Mouse (Mus musculus) lung, embryonic 16.5 days (tissue): ENCODE measurements at regions not wholly inside any gene's neighbourhood (a gene's known extent, or its start where the extent isn't known, plus 50 kb on each side); places are given as distances from the start of the nearest gene placed in this dataset.

Experiments used
- ATAC-seq: fragments of 200-750 bp; cut with Nextera tagmentation; 2 replicates; pipeline ENCODE4 v1.8.0; 2017; ENCODE audit warnings: low read depth, mild to moderate bottlenecking, moderate library complexity
- H3K27ac ChIP-seq: fragments of 300-500 bp; sonication (generic); 2 replicates; pipeline ENCODE4 v1.5.1; 2014; ENCODE audit warnings: mild to moderate bottlenecking, control low read depth, low read length
- H3K27me3 ChIP-seq: fragments of 300-500 bp; sonication (generic); 2 replicates; pipeline ENCODE4 v1.6.1; 2014; ENCODE audit warnings: low read depth, low read length, mixed read lengths; ENCODE audit not compliant: control insufficient read depth, insufficient read depth
- H3K36me3 ChIP-seq: fragments of 300-500 bp; sonication (generic); 2 replicates; pipeline ENCODE4 v1.6.1; 2014; ENCODE audit warnings: low read length; ENCODE audit not compliant: control insufficient read depth, insufficient read depth
- H3K4me1 ChIP-seq: fragments of 300-500 bp; sonication (generic); replicated peaks from 2 replicates; pipeline ENCODE4 v1.6.1; 2014; ENCODE audit warnings: low read length, mixed read lengths; ENCODE audit not compliant: control insufficient read depth, insufficient read depth
- H3K4me2 ChIP-seq: fragments of 300-500 bp; sonication (generic); 2 replicates; pipeline ENCODE4 v1.6.1; 2014; ENCODE audit warnings: low read depth, low read length, control low read depth
- H3K4me3 ChIP-seq: fragments of 300-500 bp; sonication (generic); 2 replicates; pipeline ENCODE4 v1.5.1; 2014; ENCODE audit warnings: mild to moderate bottlenecking, low read length, control low read depth
- H3K9ac ChIP-seq: fragments of 300-500 bp; sonication (generic); 2 replicates; pipeline ENCODE4 v1.6.1; 2014; ENCODE audit warnings: low read length, control low read depth
- H3K9me3 ChIP-seq: fragments of 300-500 bp; sonication (generic); 2 replicates; pipeline ENCODE4 v1.6.1; 2016; ENCODE audit warnings: low read length; ENCODE audit not compliant: control insufficient read depth
- WGBS: fragments of 180-500 bp; shearing (Covaris S2); extraction: QIAGEN DNeasy Blood & Tissue Kit; methylation state at CpG from one replicate; pipeline ENCODE4 v1.1.7; 2014; 5-methylcytosine and 5-hydroxymethylcytosine counted together

DNA sequence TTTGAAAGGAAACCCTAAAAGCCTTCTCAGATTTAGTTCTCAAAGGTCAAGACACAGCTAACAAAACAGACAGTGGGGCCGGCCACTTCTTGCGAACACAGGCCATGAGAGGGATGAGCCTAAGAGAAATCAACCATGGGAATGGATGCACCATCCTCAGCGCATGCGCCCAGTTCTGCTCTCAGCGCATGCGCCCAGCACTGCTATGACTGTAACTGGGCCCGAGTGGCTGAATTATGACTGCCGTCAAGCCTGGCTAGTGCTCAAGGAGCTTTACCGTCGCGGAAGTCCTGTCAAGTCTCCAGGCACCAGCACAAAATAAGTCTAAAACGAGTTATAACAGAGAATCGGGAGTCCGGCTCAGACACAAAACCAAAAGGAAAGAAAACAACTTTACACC is 870.6 kb downstream of the Zfp704 start:
- Histone ChIP-seq H3K9me3 (no peaks in the 10 kb centered on the region), H3K4me2 (no peak overlapping the region), H3K36me3 (no peaks in the 10 kb centered on the region), H3K27ac (no peak overlapping the region), H3K4me1 (peaks cover 9% of the 10 kb centered on the region), H3K9ac (no peak overlapping the region), H3K27me3 (no peaks in the 10 kb centered on the region), H3K4me3 (no peak overlapping the region)
- no peak for ATAC-seq
- WGBS = 76% methylated on average over 14 of the region's 14 CpGs

DNA sequence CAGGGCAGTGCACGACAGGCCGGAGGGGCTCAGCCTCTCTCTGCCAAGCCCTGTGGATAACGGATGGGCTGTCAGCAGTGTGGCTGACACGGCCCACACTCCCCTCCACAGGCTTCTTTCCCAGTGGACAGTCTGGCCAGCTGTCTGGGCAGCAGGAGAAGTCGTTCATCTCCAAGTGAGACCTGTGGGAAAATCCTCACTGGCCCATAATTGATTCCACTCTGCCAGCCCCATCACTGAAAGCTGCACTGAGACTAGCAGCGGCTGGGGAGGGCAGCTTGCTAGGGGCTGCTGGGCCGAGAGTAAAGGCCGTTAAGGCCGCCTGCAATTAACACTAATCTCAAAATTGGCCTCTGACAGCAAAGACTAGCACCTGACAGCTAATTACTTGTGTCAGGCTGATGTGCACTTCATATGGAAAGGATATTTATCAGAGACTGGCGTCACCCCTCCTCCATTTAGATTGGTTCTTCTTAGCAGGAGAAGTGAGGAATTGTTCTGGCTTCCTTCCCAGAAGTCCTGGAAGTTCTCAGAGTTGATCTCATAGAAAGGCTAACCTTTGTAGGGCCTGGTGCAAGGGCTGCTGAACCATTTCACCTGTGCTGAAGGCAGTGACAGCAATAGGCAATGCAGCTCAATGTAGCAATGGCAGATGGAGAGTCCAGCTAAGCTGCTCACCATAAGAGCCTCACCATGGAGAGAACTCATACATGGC is 873.5 kb downstream of the Zfp704 start:
- peak; percentile 96 for ATAC-seq
- WGBS = 26% methylated on average over 10 of the region's 10 CpGs
- Histone ChIP-seq H3K4me1 (peaks cover 9% of the 10 kb centered on the region), H3K9me3 (no peaks in the 10 kb centered on the region), H3K4me3 (no peak overlapping the region), H3K36me3 (no peaks in the 10 kb centered on the region), H3K27ac (no peak overlapping the region), H3K9ac (no peak overlapping the region), H3K27me3 (no peaks in the 10 kb centered on the region), H3K4me2 (no peak overlapping the region)

DNA sequence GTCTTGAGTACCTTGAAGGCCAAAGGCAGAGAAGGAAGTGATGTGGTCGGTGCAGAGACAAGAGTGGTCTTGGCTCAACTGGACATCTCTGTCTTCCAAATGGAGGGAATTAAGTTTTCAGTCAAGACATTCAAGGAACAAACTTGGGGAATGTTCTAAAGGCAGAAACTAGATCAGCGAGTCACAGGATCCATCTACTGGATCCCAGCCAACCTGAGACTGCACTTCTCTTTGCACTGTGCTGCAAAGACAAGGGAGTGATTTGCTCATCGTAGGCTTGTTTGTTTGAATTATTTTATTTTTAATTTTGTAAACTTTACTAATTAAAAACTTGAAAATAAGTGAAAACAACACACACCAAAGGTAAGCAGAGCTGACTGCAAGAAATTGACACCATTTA is 875.8 kb downstream of the Zfp704 start:
- Histone ChIP-seq H3K4me1 (peaks cover 9% of the 10 kb centered on the region), H3K9ac (no peak overlapping the region), H3K36me3 (no peaks in the 10 kb centered on the region), H3K9me3 (no peaks in the 10 kb centered on the region), H3K4me2 (no peak overlapping the region), H3K27me3 (no peaks in the 10 kb centered on the region), H3K27ac (no peak overlapping the region), H3K4me3 (no peak overlapping the region)
- WGBS = 39% methylated on average over 3 of the region's 3 CpGs
- ATAC-seq = no peak

DNA sequence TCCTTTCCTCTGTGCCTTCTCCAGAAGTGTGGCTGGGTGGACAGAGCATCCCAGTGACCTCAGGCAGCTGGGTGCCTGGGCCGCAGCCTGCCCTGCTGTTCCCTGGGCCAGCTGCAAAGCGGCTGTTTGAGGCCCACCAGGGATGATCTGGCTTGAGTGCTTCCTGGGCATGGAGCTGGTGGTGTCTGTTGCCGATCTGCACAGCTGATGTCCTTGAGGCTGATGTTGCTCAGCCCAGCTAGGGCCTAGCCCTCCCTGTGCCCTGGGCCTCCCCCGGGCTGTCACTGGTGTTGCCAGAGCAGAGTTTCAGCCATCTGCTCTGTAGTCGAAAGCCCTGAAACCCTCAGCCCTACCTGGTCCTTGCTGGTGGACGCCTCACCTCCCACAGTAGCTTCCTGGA is 878.5 kb downstream of the Zfp704 start:
- 71% methylated on average over 6 of the region's 6 CpGs for whole genome bisulfite sequencing
- no peaks in the 10 kb centered on the region for H3K36me3 ChIP-seq
- H3K27ac ChIP-seq = no peak overlapping the region
- no peaks in the 10 kb centered on the region for H3K9me3 ChIP-seq
- no peak overlapping the region for H3K4me3 ChIP-seq
- H3K9ac ChIP-seq = no peak overlapping the region
- no peak for ATAC-seq
- H3K27me3 ChIP-seq = no peaks in the 10 kb centered on the region
- H3K4me1 ChIP-seq = peaks cover 7% of the 10 kb centered on the region
- no peak overlapping the region for H3K4me2 ChIP-seq

- Histone ChIP-seq H3K4me3 (no peak overlapping the region), H3K27me3 (no peaks in the 10 kb centered on the region), H3K27ac (no peak overlapping the region), H3K4me1 (peaks cover 21% of the 10 kb centered on the region), H3K9ac (no peak overlapping the region), H3K9me3 (no peaks in the 10 kb centered on the region), H3K4me2 (no peak overlapping the region), H3K36me3 (no peaks in the 10 kb centered on the region)
- no peak for ATAC-seq
- WGBS = 28% methylated on average over 4 of the region's 4 CpGs
Observed at GRCm38 (mm10) chr3:8721628-8722594, 888.0 kb downstream of the Zfp704 start.

GRCm38 (mm10) chr3:8720586-8721100 is 889.2 kb downstream of the Zfp704 start:
- peaks cover 26% of the 10 kb centered on the region for H3K4me1 ChIP-seq
- no peaks in the 10 kb centered on the region for H3K36me3 ChIP-seq
- H3K27ac ChIP-seq = no peak overlapping the region
- 58% methylated on average over 7 of the region's 7 CpGs for WGBS
- H3K4me3 ChIP-seq = no peak overlapping the region
- H3K27me3 ChIP-seq = no peaks in the 10 kb centered on the region
- no peak overlapping the region for H3K9ac ChIP-seq
- ATAC-seq = no peak
- H3K4me2 ChIP-seq = no peak overlapping the region
- no peaks in the 10 kb centered on the region for H3K9me3 ChIP-seq

GRCm38 (mm10) chr3:8718206-8718605 is 891.7 kb downstream of the Zfp704 start:
- 20% methylated on average over 9 of the region's 9 CpGs for WGBS
- Histone ChIP-seq H3K4me1 (peaks cover 26% of the 10 kb centered on the region), H3K27me3 (no peaks in the 10 kb centered on the region), H3K9ac (no peak overlapping the region), H3K27ac (no peak overlapping the region), H3K36me3 (no peaks in the 10 kb centered on the region), H3K9me3 (no peaks in the 10 kb centered on the region), H3K4me2 (peak overlapping the region; percentile 60), H3K4me3 (no peak overlapping the region)
- no peak for ATAC-seq

- no peaks in the 10 kb centered on the region for H3K27me3 ChIP-seq
- ATAC-seq = peak; percentile 85
- peaks cover 26% of the 10 kb centered on the region for H3K4me1 ChIP-seq
- H3K9me3 ChIP-seq = no peaks in the 10 kb centered on the region
- WGBS = 0% methylated on average over 18 of the region's 18 CpGs
- H3K9ac ChIP-seq = peak overlapping the region; percentile 35
- peak overlapping the region; percentile 60 for H3K4me2 ChIP-seq
- H3K36me3 ChIP-seq = no peaks in the 10 kb centered on the region
- H3K27ac ChIP-seq = no peak overlapping the region; the same call in 1 of the 2 replicates
- H3K4me3 ChIP-seq = peak overlapping the region; percentile 37
Observed at GRCm38 (mm10) chr3:8717334-8717812, 892.5 kb downstream of the Zfp704 start.
